Mouse (Mus musculus) cortical plate, adult 2 months (tissue): ENCODE data around the gene Plekhb1. TPM values are rescaled to one million over a fixed set of nuclear protein-coding genes. Genes with fewer than 3 reads are reported as not detected.

Experiments
- H3K27ac ChIP-seq: fragments of 200-500 bp; 2 replicates; pipeline ENCODE4 v1.5.1; 2012; ENCODE audit warnings: low read length, control low read depth, inconsistent platforms; ENCODE audit not compliant: insufficient read depth
- H3K4me1 ChIP-seq: fragments of 200-500 bp; 2 replicates; pipeline ENCODE4 v1.6.1; 2011; ENCODE audit warnings: low read length; ENCODE audit not compliant: control insufficient read depth, insufficient read depth
- H3K4me3 ChIP-seq: fragments of 200-500 bp; 2 replicates; pipeline ENCODE4 v1.5.1; 2011; ENCODE audit warnings: mild to moderate bottlenecking, low read length, control low read depth; ENCODE audit not compliant: insufficient read depth
- CTCF ChIP-seq: fragments of 200-500 bp; IDR thresholded peaks from 2 replicates; pipeline ENCODE4 v1.5.1; 2011; ENCODE audit warnings: mild to moderate bottlenecking, control low read depth, low read length; ENCODE audit not compliant: insufficient read depth; ENCODE audit errors: extremely low read depth
- POLR2A ChIP-seq: fragments of 200-500 bp; IDR thresholded peaks from 2 replicates; pipeline ENCODE4 v1.6.1; 2011; ENCODE audit warnings: mild to moderate bottlenecking, low read length, control low read depth; ENCODE audit not compliant: insufficient read depth; ENCODE audit errors: extremely low read depth
- polyA plus RNA-seq: library from polyadenylated mRNA; depleted of rRNA; stranded (reverse); fragments of >200 nt; gene quantifications from 2 replicates; pipeline ENCODE4 v1.2.3, GENCODE M21; 2012; rRNA removed

Plekhb1 gene
- polyA plus RNA-seq, 1 experiment = 661 TPM

- H3K4me3 ChIP-seq = peak within 1 kb of the TSS; percentile 37
- no peak for TF ChIP-seq CTCF
- peak; percentile 85 for TF ChIP-seq POLR2A
- H3K27ac ChIP-seq = peak within 1 kb of the TSS; percentile 99
- H3K4me1 ChIP-seq = peaks cover 5% of the 10 kb centered on the region
Measured at GRCm38 (mm10) chr7:100607214-100608129, 54.7 kb downstream of the Plekhb1 start, which contains the start of gene Rab6a. Gene Rab6a, plus strand, starts transcription at chr7:100607410.

GRCm38 (mm10) chr7:100600211-100600610 lies 62.0 kb downstream of the Plekhb1 start:
- Histone ChIP-seq H3K4me1 (peaks cover 1% of the 10 kb centered on the region; the same call in 1 of the 2 replicates), H3K27ac (peak overlapping the region; percentile 4; the same call in 1 of the 2 replicates), H3K4me3 (no peak overlapping the region)
- TF ChIP-seq CTCF = no peak
- TF ChIP-seq POLR2A = no peak

GRCm38 (mm10) chr7:100593349-100593748 lies 68.9 kb downstream of the Plekhb1 start:
- H3K27ac ChIP-seq = no peak overlapping the region
- no peak for TF ChIP-seq POLR2A
- no peak for TF ChIP-seq CTCF
- no peaks in the 10 kb centered on the region for H3K4me1 ChIP-seq
- H3K4me3 ChIP-seq = no peak overlapping the region

Other genes starting within 250 kb of the Plekhb1 start
- gene Ucp3, start 189.4 kb downstream of the Plekhb1 start, polyA plus RNA-seq = 4.4 and 4.6 TPM in 2 replicates
- gene Ucp2, start 169.1 kb downstream of the Plekhb1 start, polyA plus RNA-seq = 37.0 and 42.0 TPM in 2 replicates
- 0.85 and 1.1 TPM in 2 replicates for gene Dnajb13, start 147.5 kb downstream of the Plekhb1 start, polyA plus RNA-seq
- 7.3 and 8.3 TPM in 2 replicates for gene Coa4, start 125.3 kb downstream of the Plekhb1 start, polyA plus RNA-seq
- 319 and 331 TPM in 2 replicates for gene Rab6a, start 55.0 kb downstream of the Plekhb1 start, polyA plus RNA-seq
- 82.6 and 84.8 TPM in 2 replicates for gene Mrpl48, start 54.1 kb downstream of the Plekhb1 start, polyA plus RNA-seq
- gene Fam168a, start 44.2 kb upstream of the Plekhb1 start, polyA plus RNA-seq = 123 and 126 TPM in 2 replicates
- gene Relt, start 201.0 kb upstream of the Plekhb1 start, polyA plus RNA-seq = 17.9 and 19.1 TPM in 2 replicates